Mouse (Mus musculus) ovary, postnatal 10 days (tissue): ENCODE measurements around the gene Cth.

Experiments used
- DNase-seq: peaks from one replicate; pipeline ENCODE4 v3.0.0; 2022; ENCODE audit warnings: low spot score

The Cth gene

GRCm38 (mm10) chr3:157910262-157910661 lies 14.6 kb downstream of the Cth start:
- no peak for DNase-seq

- no peak for DNase-seq
Observed at GRCm38 (mm10) chr3:157908166-157908565, 16.7 kb downstream of the Cth start.

GRCm38 (mm10) chr3:157901721-157902120 lies 23.2 kb downstream of the Cth start:
- DNase-seq, result no peak

- no peak for DNase-seq
Observed at GRCm38 (mm10) chr3:157899986-157900385, 24.9 kb downstream of the Cth start.

GRCm38 (mm10) chr3:157897645-157898044 lies 27.2 kb downstream of the Cth start:
- DNase-seq, result no peak

GRCm38 (mm10) chr3:157891819-157892218 lies 33.1 kb downstream of the Cth start:
- no peak for DNase-seq

- DNase-seq, result no peak
Observed at GRCm38 (mm10) chr3:157884081-157884643, 40.7 kb downstream of the Cth start.

- no peak for DNase-seq
Observed at GRCm38 (mm10) chr3:157883085-157883484, 41.8 kb downstream of the Cth start.

GRCm38 (mm10) chr3:157881992-157882391 lies 42.9 kb downstream of the Cth start:
- no peak for DNase-seq

GRCm38 (mm10) chr3:157880983-157881382 lies 43.9 kb downstream of the Cth start:
- no peak for DNase-seq

- DNase-seq, result no peak
Observed at GRCm38 (mm10) chr3:157877847-157878246, 47.0 kb downstream of the Cth start.

GRCm38 (mm10) chr3:157876439-157877156 lies 48.3 kb downstream of the Cth start:
- no peak for DNase-seq

GRCm38 (mm10) chr3:157872897-157873296 lies 52.0 kb downstream of the Cth start:
- DNase-seq, result no peak

GRCm38 (mm10) chr3:157867836-157868235 lies 57.0 kb downstream of the Cth start:
- no peak for DNase-seq

- no peak for DNase-seq
Observed at GRCm38 (mm10) chr3:157866251-157866650, 58.6 kb downstream of the Cth start.

- no peak for DNase-seq
Observed at GRCm38 (mm10) chr3:157865848-157866247, 59.0 kb downstream of the Cth start.

- no peak for DNase-seq
Observed at GRCm38 (mm10) chr3:157865431-157865830, 59.4 kb downstream of the Cth start.

- DNase-seq, result no peak
Observed at GRCm38 (mm10) chr3:157852806-157853205, 72.1 kb downstream of the Cth start.

- DNase-seq, result no peak
Observed at GRCm38 (mm10) chr3:157848503-157848902, 76.4 kb downstream of the Cth start.

- DNase-seq, result no peak
Observed at GRCm38 (mm10) chr3:157847338-157848284, 77.3 kb downstream of the Cth start.
